Mouse (Mus musculus): ENCODE data around the gene Pcgf1. TPM values are rescaled to one million over a fixed set of nuclear protein-coding genes. Genes with fewer than 3 reads are reported as not detected.

Gene Pcgf1
- total and polyA plus RNA-seq, 2 experiments, result 4.1 to 10.8 TPM

DNA sequence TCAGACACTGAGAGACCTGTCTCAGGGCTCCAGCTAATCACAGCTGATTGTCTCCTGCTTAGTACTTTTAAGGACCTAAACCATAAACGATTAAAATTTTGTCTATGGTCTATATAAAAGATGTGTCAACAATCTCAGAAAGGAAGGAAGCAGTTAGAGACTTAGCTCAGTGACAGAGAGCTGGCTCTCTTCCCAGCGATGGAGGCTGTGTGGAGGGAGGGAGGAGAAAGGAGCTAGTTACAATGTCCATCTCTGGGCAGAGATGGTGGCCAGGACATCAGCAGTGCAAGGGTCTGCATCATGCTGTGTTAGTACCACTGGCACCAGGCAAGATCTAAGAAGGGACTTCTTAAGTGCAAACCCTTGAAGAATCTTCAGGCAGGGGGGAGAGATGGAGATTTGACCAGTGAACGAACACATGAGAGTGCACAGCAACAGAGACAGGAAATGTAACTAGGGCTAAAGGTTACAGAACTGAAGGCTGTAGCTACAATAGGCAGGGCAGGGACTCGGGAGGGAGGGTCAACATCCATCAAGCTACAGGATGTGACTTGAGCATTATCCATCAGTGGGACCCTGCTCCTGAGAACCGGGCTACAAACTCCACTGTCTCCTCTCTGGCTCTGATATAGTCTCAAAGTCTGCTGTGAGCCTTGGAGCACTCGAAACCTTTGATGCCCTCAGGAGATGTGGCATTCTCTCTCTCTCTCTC, 14.9 kb downstream of the Pcgf1 start:
- Histone ChIP-seq H3K4me1 (ENCODE audit: control insufficient read depth, insufficient read depth, low read length) (no peaks in the 10 kb centered on the region), H3K4me3 (ENCODE audit: insufficient read depth, low read depth, low read length) (no peak overlapping the region), H3K36me3 (ENCODE audit: control insufficient read depth, insufficient read depth, low read length) (no peaks in the 10 kb centered on the region), H3K79me2 (ENCODE audit: control insufficient read depth, insufficient read depth, low read length) (no peaks in the 10 kb centered on the region), H3K27ac (replicated peaks; ENCODE audit: insufficient read depth, low read depth, low read length) (0 out of 2 replicates have a peak overlapping the region, but pooled peaks have one; percentile 11), H3K9ac (ENCODE audit: low read depth, low read length) (no peak overlapping the region), H3K27me3 (ENCODE audit: control insufficient read depth, insufficient read depth, low read length) (no peaks in the 10 kb centered on the region; the same call in 1 of the 2 replicates)
- 29% methylated on average over 6 of the region's 6 CpGs for WGBS
- TF ChIP-seq CTCF (IDR thresholded peaks at IDR 0.05; ENCODE audit: low read depth, low read length), result no peak
- no peak for TF ChIP-seq POLR2A (IDR thresholded peaks at IDR 0.05; ENCODE audit: extremely low read depth, insufficient read depth, low read length)
- DNase-seq (ENCODE audit: extremely low read depth, low read depth, low spot score), result no peak

DNA sequence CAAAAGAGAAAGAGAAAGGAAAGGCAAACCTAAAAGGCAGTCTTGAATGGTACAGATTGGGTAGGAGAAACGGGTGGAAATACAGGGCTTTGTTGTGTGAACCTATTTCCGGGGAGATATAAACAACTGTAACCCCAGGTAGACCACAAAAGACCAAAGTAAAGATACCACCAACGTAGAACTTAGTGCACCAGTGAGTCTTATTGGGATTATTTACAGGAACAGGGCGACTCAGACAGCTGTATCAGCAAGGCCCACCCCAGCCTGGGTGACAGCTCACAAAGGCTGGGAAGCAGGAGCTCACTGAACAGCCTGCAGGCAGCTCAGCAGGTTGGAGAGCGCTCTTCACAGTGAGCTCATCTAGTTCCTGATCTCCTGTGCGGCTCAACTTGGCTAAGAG, 18.3 kb downstream of the Pcgf1 start:
- no peak overlapping the region for H3K4me3 ChIP-seq (ENCODE audit: insufficient read depth, low read depth, low read length)
- H3K9ac ChIP-seq (ENCODE audit: low read depth, low read length), result no peak overlapping the region
- no peak for TF ChIP-seq CTCF (IDR thresholded peaks at IDR 0.05; ENCODE audit: low read depth, low read length)
- TF ChIP-seq POLR2A (IDR thresholded peaks at IDR 0.05; ENCODE audit: extremely low read depth, insufficient read depth, low read length), result no peak
- DNase-seq (ENCODE audit: extremely low read depth, low read depth, low spot score), result no peak
- no peaks in the 10 kb centered on the region for H3K4me1 ChIP-seq (ENCODE audit: control insufficient read depth, insufficient read depth, low read length)
- H3K27me3 ChIP-seq (ENCODE audit: control insufficient read depth, insufficient read depth, low read length), result no peaks in the 10 kb centered on the region
- H3K36me3 ChIP-seq (ENCODE audit: control insufficient read depth, insufficient read depth, low read length), result no peaks in the 10 kb centered on the region
- no peak overlapping the region for H3K27ac ChIP-seq (replicated peaks; ENCODE audit: insufficient read depth, low read depth, low read length)
- H3K79me2 ChIP-seq (ENCODE audit: control insufficient read depth, insufficient read depth, low read length), result no peaks in the 10 kb centered on the region
- 81% methylated on average over 6 of the region's 6 CpGs for WGBS

DNA sequence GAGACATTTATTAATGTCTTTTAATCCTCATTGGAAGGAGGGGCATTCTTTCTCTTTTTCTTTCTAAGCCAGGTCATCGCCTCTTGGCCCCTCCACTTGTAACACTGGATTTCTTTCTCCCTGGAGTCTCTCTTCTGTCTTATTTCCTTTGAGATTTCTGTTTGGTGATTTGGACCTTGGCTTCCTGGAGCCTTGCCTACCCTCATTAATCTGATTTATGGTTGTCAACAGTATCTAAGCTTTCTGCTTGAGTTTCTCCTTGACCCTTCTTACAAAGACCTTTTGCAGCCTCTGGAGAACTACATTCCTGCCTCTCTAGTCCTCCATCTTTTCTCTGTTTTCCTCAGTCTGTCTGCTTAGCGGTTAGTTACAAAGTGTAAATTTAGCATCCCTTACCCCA, 20.7 kb downstream of the Pcgf1 start:
- peaks cover 11% of the 10 kb centered on the region for H3K4me1 ChIP-seq (ENCODE audit: control insufficient read depth, insufficient read depth, low read length)
- WGBS, result 83% methylated on average over 2 of the region's 2 CpGs
- no peaks in the 10 kb centered on the region for H3K27me3 ChIP-seq (ENCODE audit: control insufficient read depth, insufficient read depth, low read length)
- TF ChIP-seq CTCF (IDR thresholded peaks at IDR 0.05; ENCODE audit: low read depth, low read length) (no peak), POLR2A (IDR thresholded peaks at IDR 0.05; ENCODE audit: extremely low read depth, insufficient read depth, low read length) (no peak)
- no peak overlapping the region for H3K27ac ChIP-seq (replicated peaks; ENCODE audit: insufficient read depth, low read depth, low read length)
- H3K9ac ChIP-seq (ENCODE audit: low read depth, low read length), result no peak overlapping the region
- H3K36me3 ChIP-seq (ENCODE audit: control insufficient read depth, insufficient read depth, low read length), result no peaks in the 10 kb centered on the region
- no peak for DNase-seq (ENCODE audit: extremely low read depth, low read depth, low spot score)
- no peaks in the 10 kb centered on the region for H3K79me2 ChIP-seq (ENCODE audit: control insufficient read depth, insufficient read depth, low read length)
- no peak overlapping the region for H3K4me3 ChIP-seq (ENCODE audit: insufficient read depth, low read depth, low read length)

DNA sequence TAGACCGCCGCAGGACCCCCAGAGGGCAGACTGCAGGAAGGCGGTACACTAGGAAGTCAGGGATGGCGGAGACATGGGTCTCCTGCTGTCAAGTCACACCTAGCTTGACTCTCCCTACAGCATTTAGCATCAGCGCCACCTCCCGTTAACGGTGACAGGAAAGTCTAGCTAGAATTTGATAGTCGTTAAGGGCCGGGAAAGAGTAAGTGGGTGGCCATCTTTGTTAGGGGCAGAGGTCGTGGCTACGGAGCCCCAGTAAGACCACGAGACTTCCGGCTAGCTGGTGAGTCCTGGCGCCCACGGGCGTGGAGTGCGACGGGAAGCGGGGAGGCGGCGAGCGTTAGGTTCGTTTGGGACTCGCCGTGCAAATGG, 23.6 kb downstream of the Pcgf1 start, which contains the start of the genes Ccdc142 and Gm42688:
Gene Ccdc142, plus strand, starts transcription at position 286 of the 372 bp plus-strand sequence.
Gene Gm42688, plus strand, starts transcription at position 302 of the 372 bp plus-strand sequence.
- DNase-seq (ENCODE audit: extremely low read depth, low read depth, low spot score), result peak; percentile 90
- Histone ChIP-seq H3K27ac (replicated peaks; ENCODE audit: insufficient read depth, low read depth, low read length) (peak within 1 kb of the TSS; percentile 53), H3K36me3 (ENCODE audit: control insufficient read depth, insufficient read depth, low read length) (no peaks in the 10 kb centered on the region), H3K9ac (ENCODE audit: low read depth, low read length) (peak within 1 kb of the TSS; percentile 81), H3K27me3 (ENCODE audit: control insufficient read depth, insufficient read depth, low read length) (no peaks in the 10 kb centered on the region), H3K79me2 (ENCODE audit: control insufficient read depth, insufficient read depth, low read length) (no peaks in the 10 kb centered on the region), H3K4me1 (ENCODE audit: control insufficient read depth, insufficient read depth, low read length) (peaks cover 11% of the 10 kb centered on the region), H3K4me3 (ENCODE audit: insufficient read depth, low read depth, low read length) (peak within 1 kb of the TSS; percentile 67)
- WGBS, result 1% methylated on average over 25 of the region's 25 CpGs
- TF ChIP-seq CTCF (IDR thresholded peaks at IDR 0.05; ENCODE audit: low read depth, low read length), result peak; percentile 64
- peak; percentile 66; the same call in 1 of the 2 replicates for TF ChIP-seq POLR2A (IDR thresholded peaks at IDR 0.05; ENCODE audit: extremely low read depth, insufficient read depth, low read length)

DNA sequence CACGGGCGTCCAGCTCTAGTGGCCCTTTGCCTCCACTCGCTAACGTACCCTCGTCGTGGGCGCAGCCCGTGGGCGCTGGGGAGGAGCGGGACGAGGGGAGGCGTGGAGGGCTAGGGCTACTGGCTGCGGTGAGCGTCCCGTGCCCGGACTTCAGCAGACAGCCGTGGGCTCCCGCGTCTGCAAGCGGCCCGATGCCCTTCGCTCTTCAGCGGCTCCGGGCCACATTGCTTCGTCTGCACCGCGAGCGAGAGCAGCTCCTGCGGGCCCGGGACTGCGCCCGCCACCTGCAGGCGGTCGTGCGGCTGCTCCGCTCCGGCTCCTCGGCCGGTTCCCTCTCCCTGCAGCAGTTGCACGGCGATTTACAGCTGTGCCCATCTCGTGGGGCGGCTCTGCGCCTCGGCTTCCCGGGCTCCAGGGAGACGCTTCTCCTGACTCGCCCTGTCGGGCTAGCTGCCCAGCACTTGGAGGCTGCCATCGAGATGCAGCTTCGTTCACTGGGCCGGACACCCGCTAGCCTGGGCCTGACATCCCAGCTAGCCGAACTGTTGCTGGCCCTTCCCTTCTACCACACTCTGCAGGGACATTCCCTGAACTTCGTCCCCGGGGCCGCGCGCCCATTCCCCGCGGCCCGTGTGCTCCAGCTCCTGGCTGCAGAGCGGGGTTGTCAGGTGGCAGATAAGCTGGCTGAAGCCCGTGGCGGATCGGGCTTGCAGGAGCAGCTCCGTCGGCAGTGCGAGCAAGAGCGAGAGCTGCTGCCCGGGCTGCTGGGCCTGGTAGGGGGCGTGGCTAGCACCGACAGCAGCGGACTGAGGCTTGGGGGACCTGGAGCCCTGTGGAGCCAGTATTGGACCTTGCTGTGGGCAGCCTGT, 24.3 kb downstream of the Pcgf1 start:
- H3K9ac ChIP-seq (ENCODE audit: low read depth, low read length), result peak overlapping the region; percentile 81
- under 1% methylated on average over 73 of the region's 74 CpGs for WGBS

More for the DNA sequence above, 24.3 kb downstream of the Pcgf1 start:
- H3K36me3 ChIP-seq (ENCODE audit: control insufficient read depth, insufficient read depth, low read length), result no peaks in the 10 kb centered on the region
- TF ChIP-seq CTCF (IDR thresholded peaks at IDR 0.05; ENCODE audit: low read depth, low read length) (peak; percentile 45; the same call in 1 of the 2 replicates), POLR2A (IDR thresholded peaks at IDR 0.05; ENCODE audit: extremely low read depth, insufficient read depth, low read length) (no peak)
- peak overlapping the region; percentile 67 for H3K4me3 ChIP-seq (ENCODE audit: insufficient read depth, low read depth, low read length)
- no peaks in the 10 kb centered on the region for H3K27me3 ChIP-seq (ENCODE audit: control insufficient read depth, insufficient read depth, low read length)
- H3K4me1 ChIP-seq (ENCODE audit: control insufficient read depth, insufficient read depth, low read length), result peaks cover 11% of the 10 kb centered on the region
- peak; percentile 61 for DNase-seq (ENCODE audit: extremely low read depth, low read depth, low spot score)
- peak overlapping the region; percentile 53 for H3K27ac ChIP-seq (replicated peaks; ENCODE audit: insufficient read depth, low read depth, low read length)
- H3K79me2 ChIP-seq (ENCODE audit: control insufficient read depth, insufficient read depth, low read length), result no peaks in the 10 kb centered on the region

All from liver, adult 2 months (tissue).